Mouse (Mus musculus) small intestine, adult 2 months (tissue): ENCODE measurements at regions not wholly inside any gene's neighbourhood (a gene's known extent, or its start where the extent isn't known, plus 50 kb on each side); places are given as distances from the start of the nearest gene placed in this dataset.

Experiments
- H3K27ac ChIP-seq: fragments of 200-500 bp; 2 replicates; pipeline ENCODE4 v1.5.1; 2012; ENCODE audit warnings: low read depth, low read length, control low read depth, inconsistent platforms; ENCODE audit not compliant: insufficient read depth
- H3K27me3 ChIP-seq: fragments of 200-500 bp; 2 replicates; pipeline ENCODE4 v1.6.1; 2012; ENCODE audit warnings: mild to moderate bottlenecking, moderate library complexity, low read length, inconsistent platforms; ENCODE audit not compliant: control insufficient read depth, insufficient read depth
- H3K36me3 ChIP-seq: fragments of 200-500 bp; 2 replicates; pipeline ENCODE4 v1.6.1; 2012; ENCODE audit warnings: mild to moderate bottlenecking, low read length, control low read depth, inconsistent platforms; ENCODE audit not compliant: control insufficient read depth, insufficient read depth
- H3K4me1 ChIP-seq: fragments of 200-500 bp; 2 replicates; pipeline ENCODE4 v1.6.1; 2012; ENCODE audit warnings: low read length, inconsistent platforms, mixed read lengths; ENCODE audit not compliant: control insufficient read depth, insufficient read depth, insufficient read length
- H3K4me3 ChIP-seq: fragments of 200-500 bp; 2 replicates; pipeline ENCODE4 v1.5.1; 2012; ENCODE audit warnings: low read depth, mild to moderate bottlenecking, control low read depth, inconsistent platforms, low read length, moderate library complexity
- CTCF ChIP-seq: fragments of 200-500 bp; IDR thresholded peaks from 2 replicates; pipeline ENCODE4 v1.5.1; 2012; ENCODE audit warnings: low read depth, mild to moderate bottlenecking, control low read depth, inconsistent platforms, low read length, moderate library complexity, mixed read lengths; ENCODE audit not compliant: insufficient replicate concordance, insufficient read length; ENCODE audit errors: extremely low read depth
- POLR2A ChIP-seq: fragments of 200-500 bp; IDR thresholded peaks from 2 replicates; pipeline ENCODE4 v1.6.1; 2012; ENCODE audit warnings: low read depth, mild to moderate bottlenecking, control low read depth, inconsistent platforms, low read length, moderate library complexity
- WGBS: fragments of 180-500 bp; shearing (Covaris S2); methylation state at CpG from one replicate; pipeline ENCODE4 v1.1.7; 2018; 5-methylcytosine and 5-hydroxymethylcytosine counted together

DNA sequence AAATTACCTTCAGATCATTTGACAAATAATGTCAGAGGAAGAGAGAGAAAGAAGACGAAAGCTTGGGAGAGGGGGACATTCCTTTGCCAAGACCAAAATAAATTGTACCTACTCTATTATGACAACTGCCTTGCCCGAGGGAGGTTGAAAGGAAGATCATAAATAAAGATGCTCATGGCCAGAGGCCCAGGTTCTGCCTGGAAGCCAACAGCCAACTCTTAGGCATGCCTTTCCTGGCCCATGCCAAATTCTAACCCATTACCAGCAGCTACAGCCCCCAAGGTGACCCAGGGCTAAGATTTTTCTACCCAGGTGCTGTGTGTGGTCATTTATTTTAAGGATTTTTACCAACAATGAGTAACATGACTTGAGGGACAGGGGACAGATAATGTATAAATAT is 54.9 kb downstream of the Cbln1 start:
- 56% methylated on average over 2 of the region's 2 CpGs for WGBS
- no peaks in the 10 kb centered on the region for H3K4me1 ChIP-seq
- TF ChIP-seq POLR2A = no peak
- no peak for TF ChIP-seq CTCF
- no peaks in the 10 kb centered on the region for H3K27me3 ChIP-seq
- H3K4me3 ChIP-seq = no peak overlapping the region
- no peaks in the 10 kb centered on the region for H3K36me3 ChIP-seq
- H3K27ac ChIP-seq = no peak overlapping the region

DNA sequence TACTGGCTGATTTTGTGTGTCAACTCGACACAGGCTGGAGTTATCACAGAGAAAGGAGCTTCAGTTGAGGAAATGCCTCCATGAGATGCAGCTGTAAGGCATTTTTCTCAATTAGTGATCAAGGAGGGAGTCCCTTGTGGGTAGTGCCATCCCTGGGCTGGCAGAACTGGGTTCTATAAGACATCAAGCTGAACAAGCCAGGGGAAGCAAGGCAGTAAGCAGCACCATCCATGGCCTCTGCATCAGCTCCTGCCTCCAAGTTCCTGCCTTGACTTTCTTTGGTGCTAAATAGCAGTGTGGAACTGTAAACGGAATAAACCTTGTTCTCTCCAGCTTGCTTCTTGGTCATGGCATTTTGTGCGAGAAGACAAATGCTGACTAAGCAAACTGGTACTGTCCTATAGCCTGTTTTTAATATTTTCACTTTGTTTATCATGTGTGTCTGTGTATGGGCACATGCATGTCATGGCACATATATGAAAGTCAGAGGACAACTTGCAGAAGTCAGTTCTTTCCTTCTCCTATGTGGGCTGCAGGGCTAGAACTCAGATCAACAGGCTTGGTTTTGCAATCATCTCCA is 57.3 kb downstream of the Cbln1 start:
- TF ChIP-seq CTCF (no peak), POLR2A (no peak)
- no peak overlapping the region for H3K4me3 ChIP-seq
- H3K4me1 ChIP-seq = no peaks in the 10 kb centered on the region
- H3K36me3 ChIP-seq = no peaks in the 10 kb centered on the region
- H3K27ac ChIP-seq = no peak overlapping the region
- H3K27me3 ChIP-seq = no peaks in the 10 kb centered on the region
- WGBS = 60% methylated on average over 3 of the region's 3 CpGs

DNA sequence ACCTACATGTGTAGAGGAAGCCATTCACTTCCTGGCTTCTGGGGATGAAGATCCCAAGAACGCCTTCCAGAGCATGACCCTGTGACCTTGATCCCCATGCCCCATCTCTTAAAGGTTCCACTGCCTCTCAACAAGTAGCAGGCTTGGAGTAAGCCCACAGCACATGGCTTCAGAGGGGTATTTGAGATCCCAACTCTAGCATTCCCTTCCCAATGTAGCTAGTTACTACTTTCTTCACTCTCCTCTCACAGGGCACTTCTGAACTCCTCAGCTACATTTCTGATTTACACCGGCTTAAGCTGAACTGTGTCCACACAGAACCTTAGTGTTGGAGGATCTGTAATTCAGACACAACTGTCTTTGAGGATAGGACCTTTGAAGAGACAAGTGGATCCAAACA is 83.4 kb downstream of the Cbln1 start:
- Histone ChIP-seq H3K27ac (no peak overlapping the region), H3K4me3 (no peak overlapping the region), H3K27me3 (no peaks in the 10 kb centered on the region), H3K36me3 (no peaks in the 10 kb centered on the region), H3K4me1 (no peaks in the 10 kb centered on the region)
- TF ChIP-seq POLR2A = no peak
- TF ChIP-seq CTCF = no peak
- 69% methylated on average over 2 of the region's 2 CpGs for WGBS

DNA sequence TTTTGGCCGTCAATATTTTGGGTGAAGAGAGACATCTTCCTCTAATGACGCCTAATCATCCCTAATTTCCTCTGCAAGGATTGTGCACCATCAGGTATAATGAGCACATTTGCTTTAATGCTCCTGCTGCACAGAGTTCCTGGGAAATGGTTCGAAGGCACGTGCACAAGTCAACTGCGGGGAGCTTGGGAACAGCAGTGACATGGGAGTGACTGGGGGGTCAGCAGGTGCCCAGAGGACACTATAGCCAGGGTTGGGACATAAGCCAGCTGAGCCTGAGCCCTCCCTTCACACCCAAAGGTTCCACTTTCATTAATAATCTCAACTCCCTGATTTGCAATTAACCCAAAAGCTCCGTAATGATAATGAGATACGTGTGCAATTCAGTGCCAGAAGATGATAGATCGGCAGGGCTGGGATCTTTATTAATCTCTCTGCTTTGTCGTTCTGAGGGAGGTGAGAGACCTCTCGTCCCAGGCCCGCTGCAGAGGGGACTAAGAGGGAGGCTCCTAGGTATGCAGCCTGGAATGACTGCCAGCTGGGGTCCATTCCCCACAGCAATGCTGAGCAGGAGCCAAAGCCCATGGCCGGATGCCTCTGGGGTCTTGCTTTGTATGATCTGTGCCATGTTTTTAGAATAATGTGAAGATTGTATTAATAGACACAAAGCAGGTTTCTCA is 88.7 kb downstream of the Cbln1 start:
- TF ChIP-seq POLR2A (no peak), CTCF (no peak)
- 75% methylated on average over 12 of the region's 12 CpGs for WGBS
- H3K27me3 ChIP-seq = no peaks in the 10 kb centered on the region
- no peaks in the 10 kb centered on the region for H3K4me1 ChIP-seq
- H3K36me3 ChIP-seq = no peaks in the 10 kb centered on the region
- no peak overlapping the region for H3K27ac ChIP-seq
- no peak overlapping the region for H3K4me3 ChIP-seq

DNA sequence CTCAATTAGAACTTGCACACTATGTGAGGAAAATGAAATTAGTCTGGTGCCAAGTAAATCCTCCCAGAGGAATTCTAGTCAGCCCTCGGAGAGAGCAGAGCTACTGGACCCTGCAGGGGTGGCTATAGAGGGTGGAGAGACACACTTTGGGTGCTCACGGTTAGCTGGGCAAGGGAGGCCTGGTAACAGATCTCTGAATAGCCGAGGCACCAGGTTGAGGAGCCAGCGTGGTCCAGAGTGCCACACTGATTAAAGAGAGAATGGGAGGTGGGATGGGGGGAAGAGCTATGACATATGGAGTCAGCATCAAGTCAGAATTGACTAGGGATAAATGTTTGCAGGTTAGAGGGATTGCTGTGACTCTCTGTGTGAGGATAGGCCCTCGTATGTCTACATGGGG is 90.1 kb downstream of the Cbln1 start:
- Histone ChIP-seq H3K27me3 (no peaks in the 10 kb centered on the region), H3K27ac (no peak overlapping the region), H3K4me1 (no peaks in the 10 kb centered on the region), H3K36me3 (no peaks in the 10 kb centered on the region), H3K4me3 (no peak overlapping the region)
- WGBS = 71% methylated on average over 5 of the region's 5 CpGs
- no peak for TF ChIP-seq POLR2A
- no peak for TF ChIP-seq CTCF

DNA sequence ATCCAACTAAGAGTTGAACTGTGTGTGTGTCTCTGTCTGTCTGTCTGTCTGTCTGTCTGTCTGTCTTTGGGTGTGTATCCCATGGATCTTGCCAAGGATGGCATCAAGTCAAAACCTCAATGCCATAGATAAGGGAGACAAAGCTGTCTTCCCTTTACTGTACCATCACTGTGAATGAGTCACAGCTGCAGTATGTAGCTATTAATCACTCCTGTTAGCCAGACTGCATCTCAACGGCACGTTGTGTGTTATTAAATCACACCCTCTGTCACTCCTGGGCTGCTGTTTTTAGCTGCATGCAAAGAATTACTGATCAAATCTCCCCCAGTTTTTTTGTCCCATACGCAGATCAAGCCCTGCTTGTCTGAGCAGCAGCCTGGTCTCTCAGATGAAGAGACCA is 91.6 kb downstream of the Cbln1 start:
- Histone ChIP-seq H3K36me3 (no peaks in the 10 kb centered on the region), H3K4me3 (no peak overlapping the region), H3K27me3 (no peaks in the 10 kb centered on the region), H3K4me1 (no peaks in the 10 kb centered on the region), H3K27ac (no peak overlapping the region)
- WGBS = 50% methylated on average over 3 of the region's 3 CpGs
- TF ChIP-seq CTCF = no peak
- TF ChIP-seq POLR2A = no peak

DNA sequence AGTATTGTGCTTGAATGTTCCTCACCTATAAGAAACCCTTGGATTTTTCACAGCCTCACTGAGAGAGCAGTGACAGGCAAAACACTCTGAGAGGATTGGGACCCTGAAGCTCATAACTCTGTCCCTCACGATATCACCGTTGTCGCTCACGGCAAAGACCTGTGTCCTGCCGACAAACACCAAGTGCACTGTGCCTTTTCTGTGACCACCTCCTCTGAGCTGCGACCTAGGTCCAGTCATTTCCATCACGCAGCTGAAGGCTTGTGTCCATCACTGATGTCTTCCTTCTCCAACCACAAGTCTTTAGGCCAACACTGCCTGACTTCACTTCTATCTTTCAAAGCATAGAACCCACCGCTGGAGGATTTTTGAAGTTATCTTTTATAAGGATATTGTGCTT is 93.1 kb downstream of the Cbln1 start:
- no peaks in the 10 kb centered on the region for H3K27me3 ChIP-seq
- H3K4me1 ChIP-seq = no peaks in the 10 kb centered on the region
- no peak overlapping the region for H3K4me3 ChIP-seq
- TF ChIP-seq CTCF = no peak
- no peak for TF ChIP-seq POLR2A
- H3K27ac ChIP-seq = no peak overlapping the region
- no peaks in the 10 kb centered on the region for H3K36me3 ChIP-seq
- WGBS = 91% methylated on average over 8 of the region's 8 CpGs

DNA sequence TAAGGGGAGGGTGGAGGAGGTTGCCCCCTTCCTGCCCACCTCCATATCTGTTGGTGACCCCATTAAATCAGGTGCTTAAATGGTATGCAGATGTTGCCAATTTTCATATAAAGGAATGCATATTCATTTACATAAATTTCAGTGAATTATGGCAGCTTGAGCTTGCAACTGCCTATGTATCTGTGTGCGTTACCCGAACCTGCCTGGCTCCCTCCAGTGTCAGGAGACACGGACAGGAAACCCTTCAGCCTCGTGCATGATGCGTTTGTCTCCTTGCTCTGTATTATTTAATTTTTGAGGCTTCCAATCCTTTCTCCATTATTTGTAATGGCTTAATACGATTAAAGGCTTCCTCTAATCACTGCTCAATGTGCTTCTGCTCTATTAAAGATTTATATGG is 98.4 kb downstream of the Cbln1 start:
- Histone ChIP-seq H3K4me3 (no peak overlapping the region), H3K27me3 (no peaks in the 10 kb centered on the region), H3K27ac (no peak overlapping the region), H3K4me1 (no peaks in the 10 kb centered on the region), H3K36me3 (no peaks in the 10 kb centered on the region)
- WGBS = 26% methylated on average over 6 of the region's 6 CpGs
- TF ChIP-seq POLR2A (no peak), CTCF (no peak)
